Mouse (Mus musculus) bone marrow, adult 2 months (tissue): ENCODE results near the gene Gm21954.

ENCODE experiments used
- CTCF ChIP-seq: fragments of 200-500 bp; IDR thresholded peaks from 2 replicates; pipeline ENCODE4 v1.5.1; 2011; ENCODE audit warnings: low read length, control low read depth; ENCODE audit not compliant: control insufficient read depth, insufficient read depth
- POLR2A ChIP-seq: fragments of 200-500 bp; IDR thresholded peaks from 2 replicates; pipeline ENCODE4 v1.6.1; 2011; ENCODE audit warnings: low read depth, mild to moderate bottlenecking, control low read depth, low read length, borderline replicate concordance; ENCODE audit not compliant: control insufficient read depth

DNA sequence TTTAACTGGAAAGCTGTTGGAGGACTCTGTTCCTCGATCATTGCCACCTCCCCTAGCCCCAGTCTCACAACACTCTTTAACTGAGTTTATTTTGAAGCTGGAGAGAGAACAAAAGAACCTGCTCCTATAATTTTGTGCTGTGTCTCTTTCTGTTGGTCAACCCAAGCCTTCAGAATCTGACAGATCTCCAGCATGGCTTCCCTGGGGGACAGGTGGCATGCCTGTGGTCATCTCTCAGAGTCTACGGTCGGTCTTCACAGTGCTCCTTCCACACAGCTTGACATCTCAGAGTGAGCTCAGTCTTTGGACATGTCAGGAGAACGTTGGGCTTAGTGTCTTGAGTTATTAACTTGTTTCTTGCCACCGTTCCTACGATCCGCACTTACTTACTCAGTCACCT lies 25.3 kb downstream of the Gm21954 start:
- no peak for TF ChIP-seq CTCF
- TF ChIP-seq POLR2A: no peak
